Mouse (Mus musculus) heart, adult 8-10 months (tissue): ENCODE measurements around the gene Gm39653. TPM values are rescaled to one million over a fixed set of nuclear protein-coding genes. Genes with fewer than 3 reads are reported as not detected.
"Not testable (repeated sequence)": the region's sequence is repeated elsewhere in the genome, so short reads cannot be mapped to it uniquely, and the experiment has no call there.

Experiments used
- DNase-seq: peaks from one replicate; pipeline ENCODE4 v3.0.0; 2022; ENCODE audit warnings: low spot score
- total RNA-seq, 4 experiments: library from RNA; stranded (reverse); gene quantifications; 2 replicates each; pipeline ENCODE4 v1.2.4; 2022

The Gm39653 gene
- total RNA-seq, result not detected

GRCm38 (mm10) chr1:63615668-63616067 is at the start of gene Gm39653:
TSS of gene Gm39653 (plus strand) at chr1:63615968.
- no peak for DNase-seq

- no peak for DNase-seq
These were observed 49.3 kb upstream of the Gm39653 start for GRCm38 (mm10) chr1:63566501-63566900.

GRCm38 (mm10) chr1:63567031-63567430 is 48.7 kb upstream of the Gm39653 start:
- no peak for DNase-seq

GRCm38 (mm10) chr1:63572229-63572628 is 43.5 kb upstream of the Gm39653 start:
- no peak for DNase-seq

DNA sequence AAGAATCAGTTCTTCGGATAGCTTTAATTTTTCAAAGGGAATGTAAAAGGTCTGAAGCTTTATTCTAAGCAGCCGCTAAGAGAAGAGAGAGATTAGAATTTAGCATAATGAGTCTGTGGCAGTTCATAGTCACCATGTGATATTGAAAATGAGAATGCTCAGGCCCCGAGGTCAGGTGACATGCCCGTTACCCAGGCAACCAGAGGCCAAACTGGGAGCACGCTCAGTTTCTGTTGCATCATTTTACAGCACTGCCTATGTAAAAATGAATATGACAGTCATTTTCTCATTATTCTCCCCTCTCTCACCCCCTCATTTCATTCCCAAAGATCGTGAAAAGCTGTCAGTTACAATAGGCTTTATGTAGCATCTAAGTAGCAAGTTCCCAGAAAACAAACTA is 42.3 kb upstream of the Gm39653 start:
- DNase-seq, result no peak

DNA sequence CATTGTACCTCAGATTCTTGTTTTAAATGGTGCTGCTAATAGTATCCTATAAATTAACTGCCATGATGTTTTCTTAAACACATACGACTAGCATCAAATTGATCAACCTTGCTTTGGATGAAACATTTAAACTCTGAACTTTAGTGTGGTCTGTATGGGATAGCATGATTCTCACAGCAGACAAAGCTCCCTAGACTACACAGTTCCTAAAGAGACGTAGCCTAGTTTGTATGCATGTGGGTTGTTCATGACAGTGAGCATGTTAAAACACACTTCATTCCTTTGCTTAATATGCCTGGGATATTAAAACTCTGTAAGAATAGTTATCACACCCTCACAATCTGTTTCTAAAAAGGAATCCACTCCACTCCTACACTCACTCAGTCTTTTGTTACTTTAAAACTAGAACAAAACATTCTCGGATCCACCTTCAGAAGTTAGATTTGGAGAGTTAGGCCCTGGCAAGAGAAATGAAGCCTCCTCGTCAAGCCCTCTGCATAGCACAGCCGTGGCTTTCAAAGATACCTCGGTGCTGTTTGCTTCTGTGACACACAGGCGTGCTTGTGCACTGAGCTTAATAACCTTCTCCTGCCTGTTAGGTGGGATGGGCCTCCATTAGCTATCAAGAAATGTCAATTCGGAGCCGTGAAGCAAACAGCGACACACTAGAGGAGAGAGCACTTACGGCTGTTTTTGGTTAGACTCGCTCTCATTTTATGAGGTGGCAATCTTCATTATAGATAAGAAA is 41.7 kb upstream of the Gm39653 start:
- DNase-seq, result no peak

- no peak for DNase-seq
These were observed 39.0 kb upstream of the Gm39653 start for GRCm38 (mm10) chr1:63576803-63577202.

DNA sequence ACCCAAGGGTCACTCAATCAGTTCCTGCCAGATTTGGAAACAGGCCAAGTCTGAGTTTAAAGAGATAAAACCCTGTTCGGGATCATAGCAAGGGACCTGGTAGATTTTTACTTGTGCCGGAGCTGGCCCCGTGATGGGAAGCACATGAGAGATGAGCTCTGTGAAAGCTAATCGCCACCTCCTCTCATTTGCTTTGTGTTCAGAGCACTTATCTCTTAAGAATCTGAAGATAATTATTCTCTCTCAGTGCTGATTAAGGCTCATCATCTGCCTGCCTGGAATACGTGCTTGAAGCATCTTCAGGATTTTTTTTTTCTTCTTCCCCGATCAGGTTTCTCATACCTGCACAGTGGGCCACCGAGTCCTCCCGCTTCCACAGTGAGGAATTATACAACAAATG is 36.6 kb upstream of the Gm39653 start:
- DNase-seq, result no peak

DNA sequence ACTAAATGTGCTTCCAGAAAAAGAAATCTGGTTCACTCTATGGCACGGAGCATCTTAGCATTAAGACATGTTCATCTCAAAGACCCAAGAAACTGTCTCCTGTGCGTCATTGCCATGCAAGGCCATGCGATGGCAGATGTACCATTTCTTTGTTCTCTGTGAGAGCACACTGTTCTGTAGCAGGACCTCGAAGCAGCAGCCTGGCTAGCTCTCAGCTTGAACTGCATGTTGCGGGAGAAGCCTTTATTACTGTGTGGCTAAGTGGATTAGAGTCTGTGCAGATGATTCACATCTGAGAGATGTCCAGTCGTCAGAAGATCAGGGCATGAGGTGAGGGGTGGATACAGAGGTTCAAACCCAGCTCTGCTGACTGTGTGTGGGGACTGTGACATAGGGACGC is 28.9 kb upstream of the Gm39653 start:
- DNase-seq, result no peak

DNA sequence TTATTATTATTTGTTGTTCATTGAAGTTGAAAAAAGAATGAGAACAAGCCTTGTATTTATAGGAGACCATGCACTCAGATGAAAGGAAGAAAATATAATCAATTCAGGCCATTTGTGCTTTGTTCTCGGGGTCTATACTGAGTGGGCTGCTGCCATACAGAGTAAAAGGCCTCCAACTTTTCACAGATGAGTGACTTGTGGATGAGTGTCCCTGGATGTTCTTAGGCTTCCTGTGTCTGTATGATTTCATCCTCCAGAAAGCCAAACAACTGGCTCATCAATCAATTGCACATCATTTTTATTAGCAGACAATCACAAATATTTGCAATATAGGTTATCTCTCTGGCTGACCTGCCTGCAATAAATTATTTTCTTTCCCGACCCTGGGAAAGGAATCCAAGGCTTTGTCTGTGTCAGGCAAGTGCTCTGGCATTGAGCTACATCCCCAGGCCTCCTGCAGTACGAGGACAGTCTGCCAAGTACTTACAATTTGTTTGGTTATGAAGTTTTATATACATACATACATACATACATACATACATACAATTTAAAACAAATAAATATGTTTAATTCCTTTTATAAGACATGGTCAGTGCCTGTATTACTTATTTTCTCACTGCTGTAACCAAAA is 11.8 kb upstream of the Gm39653 start:
- no peak for DNase-seq

DNA sequence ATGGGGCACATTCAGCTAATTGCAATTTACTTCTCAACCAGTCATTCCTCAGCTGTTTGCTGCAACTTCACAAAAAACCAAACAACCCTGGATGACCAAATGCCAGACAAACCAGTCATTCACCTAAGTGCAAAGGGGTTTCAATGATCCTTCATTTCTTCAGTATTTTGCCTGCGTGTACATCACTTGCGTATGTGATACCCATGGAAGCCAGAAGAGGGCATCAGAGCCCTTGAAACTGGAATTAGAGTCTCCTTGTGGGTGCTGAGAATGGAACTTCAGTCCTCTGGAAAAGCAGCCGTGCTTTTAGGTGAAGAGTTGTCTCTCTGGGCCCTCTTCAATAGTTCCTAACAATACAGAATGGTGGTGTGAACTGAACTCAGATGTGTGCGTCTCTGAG is 6.2 kb upstream of the Gm39653 start:
- no peak for DNase-seq

- DNase-seq, result no peak
These were observed 1.2 kb upstream of the Gm39653 start for GRCm38 (mm10) chr1:63614594-63614993.

- peak; percentile 18 for DNase-seq
These were observed 12.4 kb downstream of the Gm39653 start for GRCm38 (mm10) chr1:63628211-63628610.

DNA sequence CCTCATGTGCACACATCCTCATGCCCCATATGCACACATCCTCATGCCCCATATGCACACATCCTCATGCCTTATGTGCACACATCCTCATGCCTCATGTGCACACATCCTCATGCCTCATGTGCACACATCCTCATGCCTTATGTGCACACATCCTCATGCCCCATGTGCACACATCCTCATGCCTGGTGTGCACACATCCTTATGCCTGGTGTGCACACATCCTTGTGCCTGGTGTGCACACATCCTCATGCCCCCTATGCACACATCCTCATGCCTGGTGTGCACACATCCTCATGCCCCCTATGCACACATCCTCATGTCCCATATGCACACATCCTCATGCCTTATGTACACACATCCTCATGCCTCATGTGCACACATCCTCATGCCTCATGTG is 14.6 kb downstream of the Gm39653 start:
- DNase-seq, result not testable (repeated sequence)

GRCm38 (mm10) chr1:63639921-63640320 is 24.2 kb downstream of the Gm39653 start:
- DNase-seq, result no peak

- DNase-seq, result peak; percentile 31
These were observed 42.2 kb downstream of the Gm39653 start for GRCm38 (mm10) chr1:63658016-63658415.

GRCm38 (mm10) chr1:63659591-63659990 is 43.8 kb downstream of the Gm39653 start:
- DNase-seq, result peak; percentile 48

GRCm38 (mm10) chr1:63666089-63666488 is 50.3 kb downstream of the Gm39653 start:
- DNase-seq, result no peak

GRCm38 (mm10) chr1:63667201-63667948 is 51.6 kb downstream of the Gm39653 start:
- DNase-seq, result no peak

DNA sequence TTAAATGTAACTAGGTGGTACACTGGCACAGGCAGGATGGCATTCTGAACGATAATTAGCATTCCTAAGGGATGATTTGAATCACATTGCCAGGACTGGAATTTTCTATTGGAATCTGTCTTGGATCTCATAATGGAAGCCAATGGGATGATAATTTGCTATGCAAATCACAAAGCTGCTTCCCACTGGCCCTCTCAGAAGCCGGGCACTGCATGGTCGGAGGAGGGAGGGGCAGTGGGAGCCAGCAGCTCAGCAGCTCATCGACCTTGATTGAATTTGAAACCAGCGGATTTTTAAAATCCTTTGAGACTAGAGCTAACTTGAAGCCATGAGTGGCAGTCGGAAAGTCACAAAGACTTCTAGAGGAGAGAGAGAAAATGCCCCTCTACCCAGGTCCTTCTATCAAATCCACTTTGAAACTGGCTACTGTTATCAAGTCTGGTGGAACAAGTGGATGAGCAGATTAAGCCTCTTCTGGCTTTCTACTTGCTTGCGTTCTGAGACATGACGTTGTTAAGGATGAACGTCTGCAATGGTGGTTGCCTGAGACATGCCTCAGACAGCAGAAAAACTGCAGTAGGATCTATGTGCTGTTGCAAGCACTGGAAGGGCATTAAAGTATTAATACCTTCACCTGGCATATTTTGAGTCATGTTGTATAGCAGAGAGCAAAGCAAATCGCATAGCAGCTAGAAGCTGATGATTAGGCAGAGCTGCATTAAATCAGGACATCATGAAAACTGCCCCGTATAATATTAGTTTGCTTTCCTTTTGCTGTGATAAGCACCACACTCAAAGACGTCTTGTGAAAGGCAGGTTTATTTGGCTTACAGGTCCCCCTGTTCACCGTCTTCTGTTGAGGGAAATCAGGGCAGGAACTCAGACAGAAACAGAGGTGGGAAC is 52.4 kb downstream of the Gm39653 start:
- DNase-seq, result no peak

DNA sequence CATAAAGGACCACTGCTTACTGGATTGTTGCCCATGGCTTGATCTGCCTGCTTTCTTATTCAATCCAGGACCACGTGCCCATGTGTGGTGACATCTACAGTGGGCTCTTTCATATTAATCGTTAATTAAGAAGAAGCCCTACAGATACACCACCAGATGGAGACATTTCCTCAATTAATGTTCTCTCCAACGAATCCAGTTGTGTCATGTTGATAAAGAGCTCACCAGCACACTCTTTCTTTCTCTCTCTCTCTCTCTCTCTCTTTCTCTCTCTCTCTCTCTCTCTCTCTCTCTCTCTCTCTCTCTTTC is 53.0 kb downstream of the Gm39653 start:
- peak; percentile 25 for DNase-seq
